Mouse (Mus musculus) embryonic facial prominence, embryonic 14.5 days (tissue): ENCODE measurements at regions not wholly inside any gene's neighbourhood (a gene's known extent, or its start where the extent isn't known, plus 50 kb on each side); places are given as distances from the start of the nearest gene placed in this dataset.
"Not testable (repeated sequence)": the region's sequence is repeated elsewhere in the genome, so short reads cannot be mapped to it uniquely, and the experiment has no call there.

ENCODE experiments used
- ATAC-seq: fragments of 200-750 bp; cut with Nextera tagmentation; 2 replicates; pipeline ENCODE4 v1.8.0; 2017; ENCODE audit warnings: low read depth, moderate number of reproducible peaks, moderate TSS enrichment
- DNase-seq: peaks from one replicate; pipeline ENCODE4 v3.0.0-alpha.2; 2015; ENCODE audit warnings: low spot score
- H3K27ac ChIP-seq: fragments of 300-500 bp; sonication (generic); replicated peaks from 2 replicates; pipeline ENCODE4 v1.5.1; 2014; ENCODE audit warnings: low read depth, mild to moderate bottlenecking, low read length, moderate library complexity
- H3K27me3 ChIP-seq: fragments of 300-500 bp; sonication (generic); replicated peaks from 2 replicates; pipeline ENCODE4 v1.6.1; 2014; ENCODE audit warnings: low read length; ENCODE audit not compliant: control insufficient read depth, insufficient read depth
- H3K36me3 ChIP-seq: fragments of 300-500 bp; sonication (generic); 2 replicates; pipeline ENCODE4 v1.6.1; 2014; ENCODE audit warnings: low read length, mixed read lengths; ENCODE audit not compliant: control insufficient read depth, insufficient read depth
- H3K4me1 ChIP-seq: fragments of 300-500 bp; sonication (generic); 2 replicates; pipeline ENCODE4 v1.6.1; 2014; ENCODE audit warnings: antibody characterized with exemption, low read length; ENCODE audit not compliant: control insufficient read depth, insufficient read depth
- H3K4me2 ChIP-seq: fragments of 300-500 bp; sonication (generic); 2 replicates; pipeline ENCODE4 v1.6.1; 2014; ENCODE audit warnings: low read depth, mild to moderate bottlenecking, low read length, moderate library complexity, mixed read lengths
- H3K4me3 ChIP-seq: fragments of 300-500 bp; sonication (generic); 2 replicates; pipeline ENCODE4 v1.5.1; 2014; ENCODE audit warnings: low read depth, mild to moderate bottlenecking, low read length
- H3K9ac ChIP-seq: fragments of 300-500 bp; sonication (generic); 2 replicates; pipeline ENCODE4 v1.6.1; 2014; ENCODE audit warnings: low read depth, mild to moderate bottlenecking, low read length, moderate library complexity, mixed read lengths
- H3K9me3 ChIP-seq: fragments of 300-500 bp; sonication (generic); 2 replicates; pipeline ENCODE4 v1.6.1; 2016; ENCODE audit warnings: low read length; ENCODE audit not compliant: control insufficient read depth
- WGBS: fragments of 180-500 bp; shearing (Covaris S2); extraction: QIAGEN DNeasy Blood & Tissue Kit; methylation state at CpG from one replicate; pipeline ENCODE4 v1.1.7; 2014; 5-methylcytosine and 5-hydroxymethylcytosine counted together

- Histone ChIP-seq H3K4me2 (no peak overlapping the region), H3K36me3 (no peaks in the 10 kb centered on the region), H3K4me1 (no peaks in the 10 kb centered on the region), H3K9ac (no peak overlapping the region), H3K9me3 (no peaks in the 10 kb centered on the region), H3K4me3 (no peak overlapping the region), H3K27me3 (no peaks in the 10 kb centered on the region), H3K27ac (no peak overlapping the region)
- ATAC-seq (no peak), DNase-seq (no peak)
- 95% methylated on average over 1 of the region's 1 CpGs for WGBS
Measured at GRCm38 (mm10) chr3:83480176-83480575, 285.9 kb upstream of the Sfrp2 start.

GRCm38 (mm10) chr3:83486192-83486716 lies 279.9 kb upstream of the Sfrp2 start:
- Histone ChIP-seq H3K4me3 (no peak overlapping the region), H3K27me3 (no peaks in the 10 kb centered on the region), H3K4me2 (no peak overlapping the region), H3K9ac (no peak overlapping the region), H3K4me1 (no peaks in the 10 kb centered on the region), H3K9me3 (no peaks in the 10 kb centered on the region), H3K36me3 (no peaks in the 10 kb centered on the region), H3K27ac (no peak overlapping the region)
- DNase-seq (no peak), ATAC-seq (no peak)
- WGBS = 88% methylated on average over 7 of the region's 7 CpGs

- DNase-seq (no peak), ATAC-seq (no peak)
- no peak overlapping the region for H3K4me3 ChIP-seq
- no peaks in the 10 kb centered on the region for H3K36me3 ChIP-seq
- H3K9me3 ChIP-seq = no peaks in the 10 kb centered on the region
- H3K4me1 ChIP-seq = no peaks in the 10 kb centered on the region
- 24% methylated on average over 1 of the region's 1 CpGs for WGBS
- H3K27me3 ChIP-seq = no peaks in the 10 kb centered on the region
- no peak overlapping the region for H3K27ac ChIP-seq
- H3K4me2 ChIP-seq = no peak overlapping the region
- H3K9ac ChIP-seq = no peak overlapping the region
Measured at GRCm38 (mm10) chr3:83495584-83495983, 270.5 kb upstream of the Sfrp2 start.

- WGBS = 36% methylated on average over 7 of the region's 7 CpGs
- Histone ChIP-seq H3K9ac (no peak overlapping the region), H3K27ac (no peak overlapping the region), H3K27me3 (no peaks in the 10 kb centered on the region), H3K36me3 (no peaks in the 10 kb centered on the region), H3K9me3 (no peaks in the 10 kb centered on the region), H3K4me1 (no peaks in the 10 kb centered on the region), H3K4me3 (no peak overlapping the region), H3K4me2 (no peak overlapping the region)
- DNase-seq = peak; percentile 34
- ATAC-seq = no peak
Measured at GRCm38 (mm10) chr3:83503901-83504300, 262.2 kb upstream of the Sfrp2 start.

- H3K4me2 ChIP-seq = no peak overlapping the region
- peaks cover 10% of the 10 kb centered on the region; the same call in 1 of the 2 replicates for H3K4me1 ChIP-seq
- no peak overlapping the region for H3K4me3 ChIP-seq
- no peaks in the 10 kb centered on the region for H3K36me3 ChIP-seq
- H3K9ac ChIP-seq = no peak overlapping the region
- no peaks in the 10 kb centered on the region for H3K9me3 ChIP-seq
- H3K27me3 ChIP-seq = no peaks in the 10 kb centered on the region
- ATAC-seq = no peak
- DNase-seq = no peak
- H3K27ac ChIP-seq = no peak overlapping the region
- WGBS = 59% methylated on average over 4 of the region's 4 CpGs
Measured at GRCm38 (mm10) chr3:83516614-83517013, 249.5 kb upstream of the Sfrp2 start.

GRCm38 (mm10) chr3:83517914-83518635 lies 248.0 kb upstream of the Sfrp2 start:
- DNase-seq = peak; percentile 84
- 64% methylated on average over 6 of the region's 6 CpGs for WGBS

GRCm38 (mm10) chr3:83530243-83530847 lies 235.8 kb upstream of the Sfrp2 start:
- WGBS = 49% methylated on average over 4 of the region's 4 CpGs
- H3K4me3 ChIP-seq = no peak overlapping the region
- peaks cover 9% of the 10 kb centered on the region; the same call in 1 of the 2 replicates for H3K4me1 ChIP-seq
- peak; percentile 63; the same call in 1 of the 2 replicates for ATAC-seq
- peak overlapping the region; percentile 29 for H3K27ac ChIP-seq
- no peaks in the 10 kb centered on the region for H3K36me3 ChIP-seq
- no peak overlapping the region for H3K4me2 ChIP-seq
- no peaks in the 10 kb centered on the region for H3K9me3 ChIP-seq
- peak; percentile 79 for DNase-seq
- no peak overlapping the region for H3K9ac ChIP-seq
- no peaks in the 10 kb centered on the region for H3K27me3 ChIP-seq

More at GRCm38 (mm10) chr3:83517914-83518635, 248.0 kb upstream of the Sfrp2 start:
- ATAC-seq = no peak
- H3K4me2 ChIP-seq = no peak overlapping the region
- no peak overlapping the region for H3K4me3 ChIP-seq
- no peaks in the 10 kb centered on the region for H3K9me3 ChIP-seq
- no peaks in the 10 kb centered on the region for H3K27me3 ChIP-seq
- H3K27ac ChIP-seq = no peak overlapping the region; the same call in 1 of the 2 replicates
- H3K4me1 ChIP-seq = peaks cover 10% of the 10 kb centered on the region; the same call in 1 of the 2 replicates
- H3K9ac ChIP-seq = no peak overlapping the region
- no peaks in the 10 kb centered on the region for H3K36me3 ChIP-seq

- not testable (repeated sequence) for H3K4me2 ChIP-seq, H3K27me3 ChIP-seq, H3K9me3 ChIP-seq, H3K36me3 ChIP-seq, ATAC-seq, H3K4me3 ChIP-seq, H3K9ac ChIP-seq
- Histone ChIP-seq H3K4me1 (peaks cover 19% of the 10 kb centered on the region), H3K27ac (peak overlapping the region; percentile 9)
- peak; percentile 52 for DNase-seq
- 57% methylated on average over 5 of the region's 5 CpGs for WGBS
Measured at GRCm38 (mm10) chr3:83536624-83537023, 229.5 kb upstream of the Sfrp2 start.
